Mouse (Mus musculus): Measurements from ENCODE around the gene Zfp612. TPM values are rescaled to one million over a fixed set of nuclear protein-coding genes. Genes with fewer than 3 reads are reported as not detected.

The Zfp612 gene
- polyA plus RNA-seq, 1 experiment: not detected

DNA sequence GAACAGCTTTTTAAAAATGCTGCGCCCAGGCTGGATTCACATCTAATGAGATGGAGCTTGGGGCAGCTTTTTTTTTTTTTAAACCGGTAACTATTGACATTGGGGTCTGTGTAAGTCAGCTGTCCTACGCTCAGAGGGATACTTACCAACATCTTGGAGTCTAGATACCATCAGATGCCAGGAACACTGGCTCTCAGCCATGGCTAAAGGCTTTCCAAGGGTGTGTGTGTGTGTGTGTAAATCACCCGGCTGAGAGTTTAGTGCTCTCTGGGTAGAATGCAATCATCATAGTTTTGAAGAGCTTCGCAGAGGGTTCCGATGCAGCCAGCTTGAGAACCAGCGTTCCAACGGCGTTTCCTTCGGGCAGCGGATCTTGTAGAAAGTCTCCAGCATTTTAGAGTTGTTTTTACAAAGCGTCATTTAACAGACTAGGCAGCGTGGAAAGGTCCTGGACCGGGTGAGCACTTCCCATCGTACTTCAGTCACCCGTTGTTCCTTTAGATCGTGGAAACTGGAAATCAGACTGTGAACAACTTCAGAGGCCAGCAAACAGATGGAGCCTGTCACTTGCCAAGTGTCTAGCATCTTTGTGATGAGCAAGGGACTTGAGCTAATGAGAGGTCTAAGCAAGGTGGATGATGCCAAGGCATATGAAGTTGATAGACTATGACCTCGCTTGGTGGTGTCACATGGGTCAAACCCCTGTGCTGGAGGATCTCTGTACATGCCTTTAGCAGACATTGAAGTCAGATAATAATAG lies 14.8 kb upstream of the Zfp612 start:
- no peaks in the 10 kb centered on the region for H3K79me3 ChIP-seq (ENCODE audit: low read depth)
- no peaks in the 10 kb centered on the region for H3K79me2 ChIP-seq (ENCODE audit: control insufficient read depth, insufficient read depth)
- H3K27me3 ChIP-seq (ENCODE audit: control insufficient read depth, insufficient read depth, insufficient read length): no peaks in the 10 kb centered on the region
- H3ac ChIP-seq (ENCODE audit: control insufficient read depth, insufficient read length, low read depth): no peak overlapping the region
- no peak overlapping the region for H3K4me3 ChIP-seq (ENCODE audit: insufficient read depth, poor library complexity, severe bottlenecking)
- TF ChIP-seq FOSL1 (IDR thresholded peaks at IDR 0.05; ENCODE audit: insufficient read depth, low read length, poor library complexity, severe bottlenecking) (no peak), MYOG (IDR thresholded peaks at IDR 0.05; ENCODE audit: control insufficient read depth, extremely low read depth, insufficient read length) (no peak), CTCF (IDR thresholded peaks at IDR 0.05; ENCODE audit: control insufficient read depth, insufficient read depth, insufficient read length) (no peak), MYOD1 (IDR thresholded peaks at IDR 0.05; ENCODE audit: control insufficient read depth, insufficient read length, low read depth) (no peak), USF1 (IDR thresholded peaks at IDR 0.05; ENCODE audit: low read depth) (no peak), MAX (IDR thresholded peaks at IDR 0.05) (no peak), CEBPB (IDR thresholded peaks at IDR 0.05; ENCODE audit: low read depth) (no peak)
- H3K36me3 ChIP-seq (ENCODE audit: control insufficient read depth, insufficient read depth): no peaks in the 10 kb centered on the region

DNA sequence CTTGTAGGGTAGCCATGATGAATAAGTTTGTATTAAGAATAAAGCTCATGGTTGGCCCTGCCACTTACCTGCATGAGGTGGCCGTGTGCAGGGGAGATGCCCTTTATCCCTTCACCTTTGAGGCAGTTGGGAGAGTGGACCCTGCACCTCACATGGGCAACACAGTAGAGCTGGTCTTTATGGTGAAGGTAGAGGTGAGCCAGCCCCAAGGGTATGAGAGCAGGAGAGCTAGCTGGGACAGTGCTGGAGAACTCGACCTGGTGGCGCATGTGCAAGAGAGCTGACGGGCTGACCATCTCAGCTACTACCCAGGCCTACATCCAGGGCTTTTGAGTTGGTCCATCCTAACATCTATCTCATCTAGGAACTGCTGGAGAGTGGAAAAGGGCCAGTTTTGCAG lies 13.9 kb upstream of the Zfp612 start:
- H3K4me3 ChIP-seq (ENCODE audit: insufficient read depth, poor library complexity, severe bottlenecking): no peak overlapping the region
- H3K36me3 ChIP-seq (ENCODE audit: control insufficient read depth, insufficient read depth): no peaks in the 10 kb centered on the region
- H3K79me3 ChIP-seq (ENCODE audit: low read depth): no peaks in the 10 kb centered on the region
- TF ChIP-seq MAX (IDR thresholded peaks at IDR 0.05): no peak
- TF ChIP-seq MYOG (IDR thresholded peaks at IDR 0.05; ENCODE audit: control insufficient read depth, extremely low read depth, insufficient read length): no peak
- no peak for TF ChIP-seq USF1 (IDR thresholded peaks at IDR 0.05; ENCODE audit: low read depth)
- no peak for TF ChIP-seq MYOD1 (IDR thresholded peaks at IDR 0.05; ENCODE audit: control insufficient read depth, insufficient read length, low read depth)
- no peak for TF ChIP-seq CTCF (IDR thresholded peaks at IDR 0.05; ENCODE audit: control insufficient read depth, insufficient read depth, insufficient read length)
- TF ChIP-seq FOSL1 (IDR thresholded peaks at IDR 0.05; ENCODE audit: insufficient read depth, low read length, poor library complexity, severe bottlenecking): no peak
- TF ChIP-seq CEBPB (IDR thresholded peaks at IDR 0.05; ENCODE audit: low read depth): no peak
- H3ac ChIP-seq (ENCODE audit: control insufficient read depth, insufficient read length, low read depth): no peak overlapping the region
- H3K27me3 ChIP-seq (ENCODE audit: control insufficient read depth, insufficient read depth, insufficient read length): no peaks in the 10 kb centered on the region
- H3K79me2 ChIP-seq (ENCODE audit: control insufficient read depth, insufficient read depth): no peaks in the 10 kb centered on the region

GRCm38 (mm10) chr8:110069706-110070105 lies 9.8 kb upstream of the Zfp612 start:
- Histone ChIP-seq H3K79me2 (ENCODE audit: control insufficient read depth, insufficient read depth) (no peaks in the 10 kb centered on the region), H3K79me3 (ENCODE audit: low read depth) (no peaks in the 10 kb centered on the region), H3ac (ENCODE audit: control insufficient read depth, insufficient read length, low read depth) (no peak overlapping the region), H3K36me3 (ENCODE audit: control insufficient read depth, insufficient read depth) (no peaks in the 10 kb centered on the region), H3K4me3 (ENCODE audit: insufficient read depth, poor library complexity, severe bottlenecking) (no peak overlapping the region), H3K27me3 (ENCODE audit: control insufficient read depth, insufficient read depth, insufficient read length) (peaks cover 3% of the 10 kb centered on the region)
- TF ChIP-seq USF1 (IDR thresholded peaks at IDR 0.05; ENCODE audit: low read depth): no peak
- no peak for TF ChIP-seq CTCF (IDR thresholded peaks at IDR 0.05; ENCODE audit: control insufficient read depth, insufficient read depth, insufficient read length)
- no peak for TF ChIP-seq MYOG (IDR thresholded peaks at IDR 0.05; ENCODE audit: control insufficient read depth, extremely low read depth, insufficient read length)
- TF ChIP-seq MYOD1 (IDR thresholded peaks at IDR 0.05; ENCODE audit: control insufficient read depth, insufficient read length, low read depth): no peak
- TF ChIP-seq CEBPB (IDR thresholded peaks at IDR 0.05; ENCODE audit: low read depth): no peak
- no peak for TF ChIP-seq FOSL1 (IDR thresholded peaks at IDR 0.05; ENCODE audit: insufficient read depth, low read length, poor library complexity, severe bottlenecking)
- no peak for TF ChIP-seq MAX (IDR thresholded peaks at IDR 0.05)

GRCm38 (mm10) chr8:110071600-110071999 lies 7.9 kb upstream of the Zfp612 start:
- Histone ChIP-seq H3K36me3 (ENCODE audit: control insufficient read depth, insufficient read depth) (no peaks in the 10 kb centered on the region), H3ac (ENCODE audit: control insufficient read depth, insufficient read length, low read depth) (no peak overlapping the region), H3K79me2 (ENCODE audit: control insufficient read depth, insufficient read depth) (no peaks in the 10 kb centered on the region), H3K27me3 (ENCODE audit: control insufficient read depth, insufficient read depth, insufficient read length) (peaks cover 3% of the 10 kb centered on the region), H3K79me3 (ENCODE audit: low read depth) (no peaks in the 10 kb centered on the region), H3K4me3 (ENCODE audit: insufficient read depth, poor library complexity, severe bottlenecking) (no peak overlapping the region)
- TF ChIP-seq CTCF (IDR thresholded peaks at IDR 0.05; ENCODE audit: control insufficient read depth, insufficient read depth, insufficient read length): peak; percentile 81
- no peak for TF ChIP-seq MYOG (IDR thresholded peaks at IDR 0.05; ENCODE audit: control insufficient read depth, extremely low read depth, insufficient read length)
- no peak for TF ChIP-seq FOSL1 (IDR thresholded peaks at IDR 0.05; ENCODE audit: insufficient read depth, low read length, poor library complexity, severe bottlenecking)

DNA sequence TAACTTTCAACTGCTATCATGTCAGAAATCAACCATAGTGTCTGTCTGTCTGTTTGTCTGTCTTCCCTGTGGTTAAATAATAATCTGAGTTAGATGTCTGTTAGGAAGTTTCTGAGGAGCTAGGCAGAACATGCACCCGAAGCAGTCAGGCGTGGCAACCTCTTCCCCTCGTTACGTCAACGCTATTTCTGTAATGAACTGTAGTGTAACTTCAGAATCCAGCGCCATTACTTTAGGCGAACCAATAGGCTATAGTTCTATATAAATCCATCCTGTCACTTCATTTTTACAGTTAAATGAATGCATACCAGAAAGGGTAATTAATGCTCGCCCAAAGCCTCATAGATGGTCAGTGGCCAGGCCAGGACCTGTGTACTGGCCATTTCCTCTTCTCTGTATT lies 5.0 kb upstream of the Zfp612 start:
- Histone ChIP-seq H3K27me3 (ENCODE audit: control insufficient read depth, insufficient read depth, insufficient read length) (peaks cover 5% of the 10 kb centered on the region), H3K4me3 (ENCODE audit: insufficient read depth, poor library complexity, severe bottlenecking) (no peak overlapping the region), H3K79me2 (ENCODE audit: control insufficient read depth, insufficient read depth) (no peaks in the 10 kb centered on the region), H3K79me3 (ENCODE audit: low read depth) (no peaks in the 10 kb centered on the region), H3K36me3 (ENCODE audit: control insufficient read depth, insufficient read depth) (no peaks in the 10 kb centered on the region), H3ac (ENCODE audit: control insufficient read depth, insufficient read length, low read depth) (no peak overlapping the region)
- no peak for TF ChIP-seq CTCF (IDR thresholded peaks at IDR 0.05; ENCODE audit: control insufficient read depth, insufficient read depth, insufficient read length)
- no peak for TF ChIP-seq MAX (IDR thresholded peaks at IDR 0.05)
- no peak for TF ChIP-seq FOSL1 (IDR thresholded peaks at IDR 0.05; ENCODE audit: insufficient read depth, low read length, poor library complexity, severe bottlenecking)
- no peak for TF ChIP-seq MYOD1 (IDR thresholded peaks at IDR 0.05; ENCODE audit: control insufficient read depth, insufficient read length, low read depth)
- no peak for TF ChIP-seq USF1 (IDR thresholded peaks at IDR 0.05; ENCODE audit: low read depth)
- TF ChIP-seq MYOG (IDR thresholded peaks at IDR 0.05; ENCODE audit: control insufficient read depth, extremely low read depth, insufficient read length): no peak
- TF ChIP-seq CEBPB (IDR thresholded peaks at IDR 0.05; ENCODE audit: low read depth): no peak
